Comparison of ENCODE assay signal across 13 mouse cellular contexts in the genomic region with DNA sequence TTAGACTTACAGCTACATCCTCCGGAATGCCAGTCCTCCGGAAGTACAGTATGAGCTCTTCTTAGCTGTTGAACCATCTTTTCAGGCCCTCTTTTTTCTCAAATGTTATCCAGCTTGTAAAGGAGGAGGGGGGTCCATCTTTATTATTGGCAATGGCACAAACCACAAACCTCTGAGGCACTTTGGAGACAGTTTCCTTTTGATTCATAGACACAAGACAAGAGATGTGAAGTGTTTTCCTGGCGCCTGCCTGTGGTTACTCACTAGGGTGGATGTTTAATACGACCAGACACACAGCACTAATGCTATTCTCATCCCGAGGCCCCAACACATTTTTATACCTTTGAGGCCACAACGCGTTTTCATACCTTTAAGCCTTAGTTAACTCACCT. TPM values are rescaled to one million over a fixed set of nuclear protein-coding genes. Genes with fewer than 3 reads are reported as not detected.
DNase-seq lines count a peak whose midpoint lies in the region; ATAC-seq lines count a peak whose summit lies in the region.
"Had no signal": no experiment of that assay in that cellular context is flagged by ENCODE, and none has a peak within 500 bp of the region (broad histone marks: within the 10 kb centered on the region; RNA-seq: fewer than 3 reads in every experiment).

No protein-coding gene starts in this region.

- no peak for ATAC-seq in heart, embryonic 11.5 days (replicated peaks; ENCODE audit: insufficient number of reproducible peaks, low FRiP score, low TSS enrichment)
- ATAC-seq in lung, embryonic 16.5 days (ENCODE audit: low read depth), result 0 out of 2 replicates have a peak, but pooled peaks have one; percentile 5
- ATAC-seq in limb, embryonic 11.5 days (ENCODE audit: insufficient number of reproducible peaks, low FRiP score, low TSS enrichment, low read depth), result 0 out of 2 replicates have a peak, but pooled peaks have one; percentile 12
- no peak for ATAC-seq in monocyte, adult 5-6 weeks (replicated peaks; ENCODE audit: insufficient number of reproducible peaks, low FRiP score, low TSS enrichment, poor library complexity, severe bottlenecking)
- ATAC-seq in forebrain, embryonic 16.5 days, result no peak

- H3K27ac ChIP-seq in heart, embryonic 11.5 days (ENCODE audit: low read depth, low read length), result peak overlapping the region; percentile 87
- H3K27ac ChIP-seq in lung, embryonic 16.5 days (ENCODE audit: low read length), result no peak overlapping the region
- H3K27ac ChIP-seq in limb, embryonic 11.5 days (replicated peaks; ENCODE audit: low read depth, low read length), result no peak overlapping the region; the same call in 1 of the 2 replicates
- no peak overlapping the region for H3K27ac ChIP-seq in forebrain, embryonic 16.5 days (ENCODE audit: low read length)

- peak overlapping the region; percentile 54; the same call in 1 of the 2 replicates for H3K9ac ChIP-seq in heart, embryonic 11.5 days (ENCODE audit: low read depth, low read length)
- no peak overlapping the region for H3K9ac ChIP-seq in lung, embryonic 16.5 days (ENCODE audit: low read length)
- no peak overlapping the region for H3K9ac ChIP-seq in limb, embryonic 11.5 days (ENCODE audit: low read length)
- H3K9ac ChIP-seq in forebrain, embryonic 16.5 days (replicated peaks; ENCODE audit: low read depth, low read length), result no peak overlapping the region

- H3K4me2 ChIP-seq in heart, embryonic 11.5 days, result peak overlapping the region; percentile 50
- no peak overlapping the region for H3K4me2 ChIP-seq in lung, embryonic 16.5 days (ENCODE audit: low read depth, low read length)
- H3K4me2 ChIP-seq in limb, embryonic 11.5 days (ENCODE audit: low read depth, severe bottlenecking), result no peak overlapping the region
- H3K4me2 ChIP-seq in forebrain, embryonic 16.5 days (ENCODE audit: low read length), result no peak overlapping the region
- H3K4me2 ChIP-seq: midbrain, embryonic 11.5 days had no signal

- no peak overlapping the region for H3K4me3 ChIP-seq in heart, embryonic 11.5 days (ENCODE audit: low read depth, low read length)
- H3K4me3 ChIP-seq in lung, embryonic 16.5 days (ENCODE audit: low read length), result no peak overlapping the region
- no peak overlapping the region for H3K4me3 ChIP-seq in limb, embryonic 11.5 days (ENCODE audit: low read depth, low read length)
- no peak overlapping the region for H3K4me3 ChIP-seq in forebrain, embryonic 16.5 days (replicated peaks; ENCODE audit: low read length)

- H3K9me3 ChIP-seq in heart, embryonic 11.5 days (replicated peaks; ENCODE audit: control insufficient read depth, low read length), result no peaks in the 10 kb centered on the region
- H3K9me3 ChIP-seq in lung, embryonic 16.5 days (ENCODE audit: control insufficient read depth, low read length), result no peaks in the 10 kb centered on the region
- no peaks in the 10 kb centered on the region for H3K9me3 ChIP-seq in limb, embryonic 11.5 days (ENCODE audit: control insufficient read depth, low read length)
- no peaks in the 10 kb centered on the region for H3K9me3 ChIP-seq in forebrain, embryonic 16.5 days (ENCODE audit: control insufficient read depth, low read length)

- DNase-seq in heart, postnatal 4 days, result no peak
- DNase-seq in lung, postnatal 4 days, result no peak
- DNase-seq in limb, embryonic 11.5 days (ENCODE audit: low spot score), result no peak
- no peak for DNase-seq in right cerebral cortex, postnatal 10 days (ENCODE audit: low spot score in 2 of 2)
- DNase-seq: adrenal gland, postnatal 25 days; layer of hippocampus, postnatal 36 days; lung, postnatal 10 days; thymus, adult 2 months had no signal

- no peaks in the 10 kb centered on the region for H3K27me3 ChIP-seq in heart, embryonic 11.5 days (ENCODE audit: control insufficient read depth, insufficient read depth, low read length)
- no peaks in the 10 kb centered on the region for H3K27me3 ChIP-seq in lung, embryonic 16.5 days (ENCODE audit: control insufficient read depth, insufficient read depth, low read depth, low read length)
- no peaks in the 10 kb centered on the region for H3K27me3 ChIP-seq in limb, embryonic 11.5 days (ENCODE audit: control insufficient read depth, insufficient read depth, low read length)
- no peaks in the 10 kb centered on the region for H3K27me3 ChIP-seq in forebrain, embryonic 16.5 days (replicated peaks; ENCODE audit: control insufficient read depth, insufficient read depth, low read length)

- H3K36me3 ChIP-seq in heart, embryonic 11.5 days (ENCODE audit: control insufficient read depth, insufficient read depth, low read length), result no peaks in the 10 kb centered on the region
- H3K36me3 ChIP-seq in lung, embryonic 16.5 days (ENCODE audit: control insufficient read depth, insufficient read depth, low read length), result no peaks in the 10 kb centered on the region
- H3K36me3 ChIP-seq in limb, embryonic 11.5 days (ENCODE audit: control insufficient read depth, insufficient read depth, low read length), result no peaks in the 10 kb centered on the region
- H3K36me3 ChIP-seq in forebrain, embryonic 16.5 days (ENCODE audit: control insufficient read depth, insufficient read depth), result no peaks in the 10 kb centered on the region

- H3K4me1 ChIP-seq in heart, embryonic 11.5 days (ENCODE audit: control insufficient read depth, insufficient read depth, low read length), result peaks cover 28% of the 10 kb centered on the region
- H3K4me1 ChIP-seq in lung, embryonic 16.5 days (replicated peaks; ENCODE audit: control insufficient read depth, insufficient read depth, low read length), result peaks cover 11% of the 10 kb centered on the region
- H3K4me1 ChIP-seq in limb, embryonic 11.5 days (ENCODE audit: control insufficient read depth, insufficient read depth, low read length), result peaks cover 9% of the 10 kb centered on the region; the same call in 1 of the 2 replicates
- H3K4me1 ChIP-seq in forebrain, embryonic 16.5 days (replicated peaks; ENCODE audit: control insufficient read depth, insufficient read depth, low read length), result no peaks in the 10 kb centered on the region

- 44% methylated on average over 7 of the region's 7 CpGs for WGBS in heart, embryonic 11.5 days (ENCODE audit: insufficient replicate concordance)
- 37% methylated on average over 7 of the region's 7 CpGs for WGBS in lung, embryonic 16.5 days
- 70% methylated on average over 7 of the region's 7 CpGs for WGBS in limb, embryonic 11.5 days
- WGBS in forebrain, embryonic 16.5 days, result 69% methylated on average over 7 of the region's 7 CpGs

RNA-seq across cellular contexts. Expression of gene Tpm1, which starts 28.1 kb away (rescaled TPM):
- polyA plus RNA-seq in heart, embryonic 11.5 days (2014; fragmentation: Nextera tagmentation; extraction: Ambion mirVana), result 4,955 and 5,093 TPM in 2 replicates
- total RNA-seq in heart, postnatal 4 days (2021), result 1,000 to 10,000 TPM; 7,269 to 8,107 TPM
- polyA plus RNA-seq in lung, embryonic 16.5 days (2015; fragmentation: Nextera tagmentation; extraction: Ambion mirVana), result 758 and 782 TPM in 2 replicates
- polyA plus RNA-seq in limb, embryonic 11.5 days (2014; fragmentation: Nextera tagmentation; extraction: Ambion mirVana), result 395 and 414 TPM in 2 replicates
- 29.4 to 78.0 TPM (median 49.1 TPM) in 3 replicates for total RNA-seq in monocyte, adult 5-6 weeks (2017)
- polyA plus RNA-seq in forebrain, embryonic 16.5 days (2015; fragmentation: Nextera tagmentation; extraction: Ambion mirVana), result 120 and 127 TPM in 2 replicates

Comparison
In these comparisons a context has a peak if more than half of its experiments do, and no peak if none do; other contexts are left out.
1. ATAC-seq: peak in lung, embryonic 16.5 days (single experiment) and limb, embryonic 11.5 days (single experiment); none in heart, embryonic 11.5 days (single experiment), monocyte, adult 5-6 weeks (single experiment) and forebrain, embryonic 16.5 days (single experiment).